Mouse (Mus musculus) layer of hippocampus, postnatal 14 days (tissue): ENCODE results near the gene Esr2. TPM values are rescaled to one million over a fixed set of nuclear protein-coding genes. Genes with fewer than 3 reads are reported as not detected.

Source experiments
- DNase-seq, 2 experiments: peaks; one replicate each; pipeline ENCODE4 v3.0.0; 2021 to 2022; ENCODE audit warnings: low spot score in 2 of 2, mixed read lengths in 1 of 2
- total RNA-seq, 2 experiments: library from RNA; stranded (reverse); gene quantifications; 2 replicates each; pipeline ENCODE4 v1.2.3; 2021

Esr2 gene
- total RNA-seq, 2 experiments from 2014 or later: 0.12 to 0.21 TPM

DNA sequence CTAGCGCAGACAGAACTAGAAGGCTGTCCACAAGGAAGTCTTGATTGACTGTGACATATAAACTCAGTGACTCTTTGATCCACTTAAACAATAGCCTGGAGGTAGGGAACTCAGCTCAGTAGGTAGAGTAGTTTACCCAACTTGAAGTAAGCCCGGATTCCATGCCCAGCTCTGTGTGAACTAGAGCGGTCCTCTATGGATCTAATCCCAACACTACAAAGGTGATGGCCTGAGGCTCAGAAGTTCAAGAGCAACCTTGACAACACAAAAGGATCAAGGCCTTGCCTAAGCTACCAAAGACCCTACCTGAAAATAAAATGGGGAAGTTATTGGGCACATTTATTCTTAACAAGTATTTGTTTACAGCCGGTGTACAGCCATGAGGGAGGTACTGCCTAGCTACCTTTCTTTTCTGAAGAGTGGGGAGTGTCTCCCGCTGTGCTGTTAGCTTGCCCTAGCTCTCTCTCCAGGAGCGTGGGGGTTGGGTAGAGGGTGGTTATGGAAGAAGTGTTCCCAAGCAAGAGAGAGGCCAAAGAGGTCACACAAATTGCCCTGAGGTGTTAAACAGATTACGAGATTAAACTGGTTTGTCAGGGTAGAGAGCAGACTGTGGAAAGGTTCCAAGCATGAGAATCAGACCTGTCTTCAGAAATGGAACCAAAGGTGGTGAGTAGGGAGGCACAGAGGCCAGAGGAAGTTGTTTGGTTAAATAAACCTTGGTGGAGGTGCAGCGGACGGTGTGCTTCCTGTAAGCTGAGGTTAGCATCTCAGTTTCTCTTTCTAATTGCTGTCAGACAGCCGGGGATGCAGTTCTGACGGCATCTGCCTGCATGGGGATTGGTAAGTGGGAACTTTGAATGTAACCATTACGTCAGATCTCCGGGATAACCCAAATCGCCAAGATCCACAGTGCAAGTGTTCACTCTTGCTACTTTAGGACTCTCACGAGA, 90.8 kb downstream of the Esr2 start:
- no peak for DNase-seq

- DNase-seq: no peak
Measured at GRCm38 (mm10) chr12:76085066-76085465, 92.0 kb downstream of the Esr2 start.

GRCm38 (mm10) chr12:76081557-76082211, 95.4 kb downstream of the Esr2 start:
- DNase-seq: peak; percentile 77 to 80

DNA sequence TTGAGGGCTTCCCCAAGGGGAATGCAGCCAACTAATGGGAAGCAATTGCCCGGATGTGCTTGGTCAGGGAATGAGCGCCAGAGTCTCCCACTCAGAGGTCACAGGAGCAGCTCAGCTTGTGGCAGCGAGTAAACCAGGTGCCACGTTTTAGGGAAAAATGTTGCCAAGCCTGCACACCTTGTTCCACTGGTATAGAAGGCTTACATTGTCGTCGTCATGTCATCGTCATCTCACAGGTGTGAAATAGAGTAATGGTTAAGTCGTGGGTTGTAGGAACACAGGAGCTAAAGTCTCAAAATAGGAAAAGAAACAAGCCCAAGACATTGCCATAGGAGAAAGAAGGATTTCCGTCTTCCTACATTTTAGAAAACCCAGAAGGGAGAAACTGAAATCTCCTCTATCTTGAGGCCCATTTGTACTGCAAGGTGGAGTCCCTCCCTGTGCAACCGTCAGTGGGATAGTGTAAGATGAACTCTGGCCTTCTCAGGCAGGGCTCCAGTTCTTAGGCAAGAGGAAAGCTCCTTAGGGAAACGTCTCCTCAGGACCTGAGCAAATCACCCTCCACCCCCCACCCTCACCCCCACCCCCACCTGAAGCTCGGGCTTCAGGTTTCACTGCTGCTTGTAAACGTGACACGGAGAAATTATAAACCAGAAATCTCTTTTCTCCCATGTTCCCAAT, 96.0 kb downstream of the Esr2 start:
- DNase-seq: no peak

GRCm38 (mm10) chr12:76073981-76074380, 103.1 kb downstream of the Esr2 start:
- DNase-seq: no peak

DNA sequence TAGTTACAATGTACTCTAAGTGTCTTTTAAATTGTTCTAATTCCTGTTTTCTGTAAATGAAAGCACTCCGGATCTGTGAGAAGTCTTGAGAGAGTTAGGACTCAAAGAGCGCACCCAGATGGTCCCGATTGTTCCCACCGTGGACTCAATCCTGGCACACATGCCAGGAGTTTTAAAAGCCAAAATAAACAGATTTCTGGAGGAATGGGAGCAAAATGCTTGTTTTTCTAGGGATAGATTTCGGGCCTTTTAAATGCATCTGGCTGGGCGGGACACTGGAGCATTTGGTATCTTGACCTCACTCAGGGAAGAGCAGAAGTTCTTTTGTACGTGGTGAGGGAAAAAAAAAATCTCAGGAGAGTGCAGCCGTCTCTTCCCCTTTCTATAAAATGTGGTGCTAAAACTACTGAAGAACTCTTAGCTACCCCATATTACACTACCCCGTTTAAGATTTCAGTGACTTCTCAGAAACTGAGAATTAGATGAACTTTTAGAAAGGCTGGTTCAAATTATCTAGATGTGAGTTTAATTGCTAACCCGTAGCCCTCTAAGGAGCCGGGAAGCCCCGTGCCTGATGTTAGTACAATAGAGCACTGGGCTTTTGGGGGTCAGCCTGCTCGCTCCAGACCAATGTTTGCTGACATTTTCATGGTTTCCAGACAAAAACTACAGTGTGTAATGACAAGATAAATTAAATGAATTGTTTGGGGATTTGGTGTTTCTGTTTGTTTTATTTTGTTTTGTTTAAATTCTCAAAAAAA, 103.8 kb downstream of the Esr2 start:
- DNase-seq: no peak

GRCm38 (mm10) chr12:76071935-76072849, 104.9 kb downstream of the Esr2 start:
- DNase-seq: no peak

Other genes starting within 250 kb of the Esr2 start
- gene Tex21, start 69.5 kb upstream of the Esr2 start, total RNA-seq: not detected
- 10 to 100 TPM; 41.8 to 44.0 TPM for gene Mthfd1, start 78.0 kb upstream of the Esr2 start, total RNA-seq
- 10 to 100 TPM; 57.5 to 60.4 TPM for gene Akap5, start 147.6 kb upstream of the Esr2 start, total RNA-seq
- gene Zbtb25, start 192.3 kb upstream of the Esr2 start, total RNA-seq: 10 to 100 TPM; 19.2 to 22.2 TPM
- gene Zbtb1, start 193.0 kb upstream of the Esr2 start, total RNA-seq: 1 to 10 TPM; 7.0 TPM
- gene Hspa2, start 226.9 kb upstream of the Esr2 start, total RNA-seq: 100 to 1,000 TPM; 109 to 128 TPM
- gene Ppp1r36, start 240.3 kb upstream of the Esr2 start, total RNA-seq: 1 to 10 TPM; 1.1 to 3.0 TPM